Mouse (Mus musculus) MEL (cell line): ENCODE results near the gene Gm38392. TPM values are rescaled to one million over a fixed set of nuclear protein-coding genes. Genes with fewer than 3 reads are reported as not detected.

ENCODE experiments used
- DNase-seq: peaks from one replicate; pipeline ENCODE4 v3.0.0; 2011; ENCODE audit warnings: low read depth, low spot score
- H3K27ac ChIP-seq: 2 replicates; pipeline ENCODE4 v1.5.1; 2012; ENCODE audit warnings: low read depth, mild to moderate bottlenecking, control low read depth, low read length, moderate library complexity; ENCODE audit not compliant: control insufficient read depth
- H3K27me3 ChIP-seq, 2 experiments: fragments of 150-350 bp in 1 of 2; sonication (generic) in 1 of 2; 2 replicates each; pipeline ENCODE4 v1.6.1; 2012; ENCODE audit warnings: low read length in 2 of 2, mild to moderate bottlenecking in 2 of 2, improper control_type of control experiment in 1 of 2, moderate library complexity in 1 of 2; ENCODE audit not compliant: insufficient read depth in 2 of 2, control insufficient read depth in 1 of 2
- H3K36me3 ChIP-seq, 2 experiments: 2 replicates each; pipeline ENCODE4 v1.6.1; 2012 to 2014; ENCODE audit warnings: low read length in 2 of 2, improper control_type of control experiment in 1 of 2, inconsistent platforms in 1 of 2, mild to moderate bottlenecking in 1 of 2; ENCODE audit not compliant: insufficient read depth in 2 of 2, control insufficient read depth in 1 of 2
- H3K4me1 ChIP-seq, 2 experiments: fragments of 150-350 bp in 1 of 2; sonication (generic) in 1 of 2; 2 replicates each; pipeline ENCODE4 v1.6.1; 2012; ENCODE audit warnings: low read length in 2 of 2, improper control_type of control experiment in 1 of 2, mild to moderate bottlenecking in 1 of 2; ENCODE audit not compliant: insufficient read depth in 2 of 2, control insufficient read depth in 1 of 2
- H3K4me3 ChIP-seq, 2 experiments: fragments of 150-350 bp in 1 of 2; sonication (generic) in 1 of 2; 2 replicates each; pipeline ENCODE4 v1.5.1; 2012; ENCODE audit warnings: low read depth in 2 of 2, low read length in 2 of 2, mild to moderate bottlenecking in 2 of 2, moderate library complexity in 2 of 2, control low read depth in 1 of 2, improper control_type of control experiment in 1 of 2; ENCODE audit not compliant: control insufficient read depth in 1 of 2, insufficient read depth in 1 of 2
- H3K79me2 ChIP-seq: 2 replicates; pipeline ENCODE4 v1.6.1; 2012; ENCODE audit warnings: mild to moderate bottlenecking, low read length, moderate library complexity; ENCODE audit not compliant: control insufficient read depth, poor library complexity, insufficient read depth
- H3K9ac ChIP-seq: 2 replicates; pipeline ENCODE4 v1.6.1; 2012; ENCODE audit warnings: low read depth, mild to moderate bottlenecking, control low read depth, low read length, moderate library complexity; ENCODE audit not compliant: control insufficient read depth, poor library complexity, severe bottlenecking
- H3K9me3 ChIP-seq: fragments of 150-350 bp; sonication (generic); replicated peaks from 2 replicates; pipeline ENCODE4 v1.6.1; 2012; ENCODE audit warnings: mild to moderate bottlenecking, low read length, improper control_type of control experiment, moderate library complexity; ENCODE audit not compliant: insufficient read depth
- BHLHE40 ChIP-seq: IDR thresholded peaks from 2 replicates; pipeline ENCODE4 v1.6.1; 2012; ENCODE audit warnings: low read depth, mild to moderate bottlenecking, inconsistent platforms, low read length, improper control_type of control experiment, borderline replicate concordance
- CHD1 ChIP-seq: IDR thresholded peaks from 2 replicates; pipeline ENCODE4 v1.6.1; 2012; ENCODE audit warnings: low read depth, mild to moderate bottlenecking, inconsistent platforms, low read length, improper control_type of control experiment
- CTCF ChIP-seq, 3 experiments: IDR thresholded peaks in 2 of 3; conservative IDR thresholded peaks in 1 of 3; 2 replicates each; pipeline ENCODE4 v1.5.1; 2011 to 2012; ENCODE audit warnings: low read length in 3 of 3, low read depth in 2 of 3, mild to moderate bottlenecking in 2 of 3, improper control_type of control experiment in 1 of 3, inconsistent platforms in 1 of 3, mixed read lengths in 1 of 3, moderate library complexity in 1 of 3; ENCODE audit not compliant: control insufficient read depth in 1 of 3, insufficient read depth in 1 of 3, poor library complexity in 1 of 3, severe bottlenecking in 1 of 3
- E2F4 ChIP-seq: IDR thresholded peaks from 2 replicates; pipeline ENCODE4 v1.6.1; 2011; ENCODE audit warnings: low read depth, low read length, improper control_type of control experiment, borderline replicate concordance
- ELF1 ChIP-seq: IDR thresholded peaks from 2 replicates; pipeline ENCODE4 v1.6.1; 2014; ENCODE audit warnings: low read depth, mild to moderate bottlenecking, inconsistent platforms, low read length, improper control_type of control experiment, moderate library complexity
- EP300 ChIP-seq, 2 experiments: IDR thresholded peaks; 2 replicates each; pipeline ENCODE4 v1.6.1; 2011; ENCODE audit warnings: improper control_type of control experiment in 2 of 2, low read length in 2 of 2, low read depth in 1 of 2, mild to moderate bottlenecking in 1 of 2
- ETS1 ChIP-seq: IDR thresholded peaks from 2 replicates; pipeline ENCODE4 v1.6.1; 2012; ENCODE audit warnings: low read depth, mild to moderate bottlenecking, inconsistent platforms, low read length, improper control_type of control experiment, moderate library complexity
- GABPA ChIP-seq: IDR thresholded peaks from 2 replicates; pipeline ENCODE4 v1.6.1; 2012; ENCODE audit warnings: low read depth, mild to moderate bottlenecking, inconsistent platforms, low read length, improper control_type of control experiment, moderate library complexity
- HCFC1 ChIP-seq: IDR thresholded peaks from 2 replicates; pipeline ENCODE4 v1.6.1; 2012; ENCODE audit warnings: low read depth, mild to moderate bottlenecking, inconsistent platforms, low read length, improper control_type of control experiment, moderate library complexity
- JUND ChIP-seq: IDR thresholded peaks from 2 replicates; pipeline ENCODE4 v1.6.1; 2011; ENCODE audit warnings: low read depth, mild to moderate bottlenecking, improper control_type of control experiment, low read length
- MAFK ChIP-seq: IDR thresholded peaks from 2 replicates; pipeline ENCODE4 v1.6.1; 2011; ENCODE audit warnings: low read depth, mild to moderate bottlenecking, low read length, improper control_type of control experiment, borderline replicate concordance
- MAX ChIP-seq: IDR thresholded peaks from 2 replicates; pipeline ENCODE4 v1.6.1; 2011; ENCODE audit warnings: low read length, improper control_type of control experiment
- MAZ ChIP-seq: IDR thresholded peaks from 2 replicates; pipeline ENCODE4 v1.6.1; 2012; ENCODE audit warnings: low read depth, mild to moderate bottlenecking, inconsistent platforms, low read length, improper control_type of control experiment
- MEF2A ChIP-seq: IDR thresholded peaks from 2 replicates; pipeline ENCODE4 v1.6.1; 2014; ENCODE audit warnings: low read depth, mild to moderate bottlenecking, inconsistent platforms, low read length, improper control_type of control experiment; ENCODE audit not compliant: poor library complexity, insufficient replicate concordance, severe bottlenecking; ENCODE audit errors: extremely low read depth
- MXI1 ChIP-seq: IDR thresholded peaks from 2 replicates; pipeline ENCODE4 v1.6.1; 2011; ENCODE audit warnings: mild to moderate bottlenecking, low read depth, low read length, improper control_type of control experiment
- MYB ChIP-seq: IDR thresholded peaks from 2 replicates; pipeline ENCODE4 v1.6.1; 2011; ENCODE audit warnings: mild to moderate bottlenecking, low read depth, low read length, improper control_type of control experiment
- MYC ChIP-seq: IDR thresholded peaks from 2 replicates; pipeline ENCODE4 v1.6.1; 2011; ENCODE audit warnings: low read depth, mild to moderate bottlenecking, low read length, improper control_type of control experiment, moderate library complexity
- POLR2AphosphoS5 ChIP-seq: IDR thresholded peaks from 2 replicates; pipeline ENCODE4 v1.6.1; 2012; ENCODE audit warnings: low read depth, borderline replicate concordance, mild to moderate bottlenecking, inconsistent platforms, low read length, moderate library complexity, mixed read lengths
- RCOR1 ChIP-seq: IDR thresholded peaks from 2 replicates; pipeline ENCODE4 v1.6.1; 2012; ENCODE audit warnings: low read depth, mild to moderate bottlenecking, inconsistent platforms, low read length, improper control_type of control experiment
- SIN3A ChIP-seq: IDR thresholded peaks from 2 replicates; pipeline ENCODE4 v1.6.1; 2012; ENCODE audit warnings: low read length, improper control_type of control experiment, inconsistent platforms
- SMC3 ChIP-seq: IDR thresholded peaks from 2 replicates; pipeline ENCODE4 v1.6.1; 2011; ENCODE audit warnings: low read depth, low read length, improper control_type of control experiment
- TAL1 ChIP-seq: IDR thresholded peaks from 2 replicates; pipeline ENCODE4 v1.6.1; 2012; ENCODE audit warnings: mild to moderate bottlenecking, inconsistent platforms, low read length, moderate library complexity, mixed read lengths
- TCF12 ChIP-seq: IDR thresholded peaks from 2 replicates; pipeline ENCODE4 v1.6.1; 2014; ENCODE audit warnings: low read depth, mild to moderate bottlenecking, inconsistent platforms, low read length, improper control_type of control experiment, moderate library complexity
- UBTF ChIP-seq: IDR thresholded peaks from 2 replicates; pipeline ENCODE4 v1.6.1; 2012; ENCODE audit warnings: low read depth, mild to moderate bottlenecking, inconsistent platforms, low read length, improper control_type of control experiment, moderate library complexity, borderline replicate concordance; ENCODE audit not compliant: insufficient read depth
- USF1 ChIP-seq: IDR thresholded peaks from 2 replicates; pipeline ENCODE4 v1.6.1; 2014; ENCODE audit warnings: low read depth, mild to moderate bottlenecking, inconsistent platforms, low read length, improper control_type of control experiment, moderate library complexity
- USF2 ChIP-seq, 2 experiments: IDR thresholded peaks; 2 replicates each; pipeline ENCODE4 v1.6.1; 2011 to 2012; ENCODE audit warnings: improper control_type of control experiment in 2 of 2, low read length in 2 of 2, borderline replicate concordance in 1 of 2, inconsistent platforms in 1 of 2, low read depth in 1 of 2, mild to moderate bottlenecking in 1 of 2; ENCODE audit not compliant: insufficient read depth in 1 of 2
- ZKSCAN1 ChIP-seq: IDR thresholded peaks from 2 replicates; pipeline ENCODE4 v1.6.1; 2012; ENCODE audit warnings: low read depth, mild to moderate bottlenecking, inconsistent platforms, low read length, improper control_type of control experiment, moderate library complexity
- ZNF384 ChIP-seq: IDR thresholded peaks from 2 replicates; pipeline ENCODE4 v1.6.1; 2012; ENCODE audit warnings: low read depth, mild to moderate bottlenecking, inconsistent platforms, low read length, improper control_type of control experiment
- polyA plus RNA-seq, 2 experiments: library from polyadenylated mRNA; stranded (reverse) in 1 of 2; unstranded in 1 of 2; fragments of >175 nt in 1 of 2; fragments of >200 nt in 1 of 2; gene quantifications; 2 replicates each; pipeline versions ENCODE4 v1.2.1 to v1.2.4; 2012; ENCODE audit warnings: low replicate concordance in 2 of 2, low read depth in 1 of 2; ENCODE audit not compliant: insufficient read length in 2 of 2, insufficient read depth in 1 of 2, missing spikeins in 1 of 2
- total RNA-seq: library from RNA; depleted of rRNA; stranded (reverse); fragments of 300-350 nt; gene quantifications from 2 replicates; pipeline ENCODE4 v1.2.3, GENCODE M21; 2012

The Gm38392 gene
- total and polyA plus RNA-seq, 3 experiments, result 0.69 to 0.84 TPM; not detected in 1

DNA sequence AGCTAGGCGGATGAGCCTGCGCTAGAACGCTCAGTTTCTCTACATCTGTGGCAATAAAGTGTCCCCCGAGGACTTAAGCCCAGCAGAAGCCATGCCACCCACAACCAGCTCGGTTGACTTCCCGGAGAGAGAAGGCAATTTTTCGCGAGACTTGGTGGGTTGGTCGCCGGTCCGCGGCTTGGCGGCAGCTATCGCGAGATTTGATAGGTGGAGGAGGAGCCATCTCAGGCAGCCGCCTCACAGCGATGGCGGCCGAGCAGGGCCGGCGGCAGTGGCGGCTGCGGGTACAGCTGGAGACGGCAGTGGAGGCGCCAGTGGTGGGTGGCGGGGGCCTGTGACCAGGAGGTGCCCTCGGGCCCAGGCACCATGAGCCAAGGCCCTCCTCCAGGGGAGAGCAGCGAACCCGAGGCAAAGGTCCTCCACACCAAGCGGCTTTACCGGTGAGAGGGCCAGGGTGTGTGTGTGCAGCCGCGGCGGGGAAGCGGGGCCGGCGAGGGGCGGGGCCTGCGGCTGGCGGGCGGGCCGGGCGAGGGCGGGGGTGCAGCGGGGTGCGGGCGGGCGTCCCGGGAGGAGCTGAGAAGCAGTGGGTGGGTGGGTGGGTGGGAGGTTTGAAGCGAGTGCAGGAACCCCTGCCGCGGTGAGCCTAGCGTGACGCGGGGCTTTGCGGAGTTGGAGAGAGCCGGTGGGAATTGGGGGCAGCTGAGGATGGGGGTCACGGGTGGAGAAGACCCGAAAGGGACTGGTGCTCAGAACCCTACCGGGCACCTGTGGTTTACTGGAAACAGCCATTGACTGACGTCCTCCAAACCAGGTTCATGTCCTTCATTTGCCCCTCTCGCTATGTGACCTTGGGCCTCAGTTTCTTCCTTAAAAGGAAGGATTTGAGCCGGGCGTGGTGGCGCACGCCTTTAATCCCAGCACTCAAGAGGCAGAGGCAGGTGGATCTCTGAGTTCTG, 49.3 kb upstream of the Gm38392 start, which contains the start of the genes Tmem79 and Smg5 (continued):
- TF ChIP-seq POLR2AphosphoS5, result peak; percentile 96
- 0 out of 2 replicates have a peak, but pooled peaks have one; percentile 46 for TF ChIP-seq CHD1
- TF ChIP-seq USF2 (IDR thresholded peaks at IDR 0.05; ENCODE audit: borderline replicate concordance in 1 of 2, insufficient read depth in 1 of 2, low read depth in 1 of 2, low read length in 2 of 2), result no peak
- no peak for TF ChIP-seq TAL1
- peak; percentile 2; the same call in 1 of the 2 replicates for TF ChIP-seq MAX
- 0 out of 2 replicates have a peak, but pooled peaks have one; percentile 6 for TF ChIP-seq RCOR1
- TF ChIP-seq MAZ, result no peak; the same call in 1 of the 2 replicates
- TF ChIP-seq GABPA, result no peak
- no peak for TF ChIP-seq MEF2A
- no peak; the same call in 1 of the 2 replicates for TF ChIP-seq MYC
- peak; percentile 92 for TF ChIP-seq SIN3A
- no peak for TF ChIP-seq JUND
- 0 out of 2 replicates have a peak, but pooled peaks have one; percentile 15 for TF ChIP-seq USF1
- no peak for TF ChIP-seq BHLHE40
- TF ChIP-seq MYB, result no peak
- peak; percentile 84 for TF ChIP-seq TCF12
- peak in 1 of 2 experiments; percentile 20; a peak in 1 of 4 replicates for TF ChIP-seq EP300 (IDR thresholded peaks at IDR 0.05; ENCODE audit: low read depth in 1 of 2, low read length in 2 of 2)
- no peak for TF ChIP-seq ETS1
- TF ChIP-seq SMC3, result no peak
- TF ChIP-seq ZNF384, result no peak

DNA sequence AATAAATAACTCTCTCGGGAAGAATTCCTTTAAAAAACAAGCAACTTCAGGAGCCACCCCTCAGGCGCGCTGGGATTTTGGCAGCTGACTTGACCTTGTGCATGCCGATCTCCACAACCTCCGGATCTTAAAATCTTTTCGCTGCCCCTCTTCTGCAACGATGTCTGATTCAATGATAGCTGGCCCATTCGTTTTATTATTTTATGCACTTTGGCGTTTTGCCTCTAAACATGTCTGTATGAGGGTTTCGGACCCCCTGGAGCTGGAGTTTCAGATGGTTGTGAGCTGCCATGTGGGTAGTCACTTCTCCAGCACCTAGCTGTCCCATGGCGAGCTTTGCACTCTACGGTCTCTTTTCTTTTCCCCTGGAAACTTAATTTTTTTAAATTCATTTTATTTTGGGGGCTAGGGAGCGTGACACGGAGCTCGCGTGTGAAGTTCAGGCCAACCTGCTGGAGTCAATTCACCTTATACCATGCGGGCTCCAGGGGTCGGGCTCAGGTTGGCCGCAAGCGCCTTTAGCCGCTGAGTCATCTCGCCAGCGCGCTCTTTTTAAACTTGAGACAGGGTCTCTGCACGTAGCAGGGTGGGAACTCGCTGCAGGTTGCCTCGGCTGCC, 48.5 kb upstream of the Gm38392 start:
- peaks cover 29% of the 10 kb centered on the region for H3K79me2 ChIP-seq
- no peaks in the 10 kb centered on the region for H3K27me3 ChIP-seq
- no peak for DNase-seq
- peak overlapping the region; percentile 63 to 81 for H3K4me3 ChIP-seq
- H3K4me1 ChIP-seq, result peaks cover 3 to 27% of the 10 kb centered on the region in 2 experiments; a peak in 3 of 4 replicates
- no peaks in the 10 kb centered on the region for H3K9me3 ChIP-seq
- H3K27ac ChIP-seq, result peak overlapping the region; percentile 93
- H3K36me3 ChIP-seq, result peaks cover 0 to 26% of the 10 kb centered on the region in 2 experiments; a peak in 2 of 4 replicates
- peak overlapping the region; percentile 85 for H3K9ac ChIP-seq
- no peak; the same call in 1 of the 2 replicates for TF ChIP-seq ELF1
- TF ChIP-seq CTCF (IDR thresholded peaks at IDR 0.05 in 2 of 3, conservative IDR thresholded peaks at IDR 0.05 in 1 of 3; ENCODE audit: control insufficient read depth in 1 of 3, insufficient read depth in 1 of 3, low read depth in 2 of 3, low read length in 3 of 3, poor library complexity in 1 of 3, severe bottlenecking in 1 of 3), result no peak
- no peak for TF ChIP-seq UBTF
- no peak for TF ChIP-seq GABPA
- peak; percentile 33 to 46; a peak in 2 of 4 replicates for TF ChIP-seq EP300 (IDR thresholded peaks at IDR 0.05; ENCODE audit: low read depth in 1 of 2, low read length in 2 of 2)
- TF ChIP-seq MAZ, result no peak
- TF ChIP-seq MXI1, result peak; percentile 98
- TF ChIP-seq ZNF384, result no peak
- TF ChIP-seq SIN3A, result no peak
- TF ChIP-seq MEF2A, result no peak
- TF ChIP-seq USF1, result peak; percentile 16; the same call in 1 of the 2 replicates
- TF ChIP-seq MYC, result peak; percentile 96
- TF ChIP-seq ETS1, result no peak
- no peak for TF ChIP-seq ZKSCAN1
- TF ChIP-seq HCFC1, result no peak
- TF ChIP-seq E2F4, result peak; percentile 10; the same call in 1 of the 2 replicates
- TF ChIP-seq SMC3, result peak; percentile 17; the same call in 1 of the 2 replicates
- TF ChIP-seq MAFK, result no peak; the same call in 1 of the 2 replicates
